19 mouse cellular contexts compared by ENCODE assay signal in the genomic region with DNA sequence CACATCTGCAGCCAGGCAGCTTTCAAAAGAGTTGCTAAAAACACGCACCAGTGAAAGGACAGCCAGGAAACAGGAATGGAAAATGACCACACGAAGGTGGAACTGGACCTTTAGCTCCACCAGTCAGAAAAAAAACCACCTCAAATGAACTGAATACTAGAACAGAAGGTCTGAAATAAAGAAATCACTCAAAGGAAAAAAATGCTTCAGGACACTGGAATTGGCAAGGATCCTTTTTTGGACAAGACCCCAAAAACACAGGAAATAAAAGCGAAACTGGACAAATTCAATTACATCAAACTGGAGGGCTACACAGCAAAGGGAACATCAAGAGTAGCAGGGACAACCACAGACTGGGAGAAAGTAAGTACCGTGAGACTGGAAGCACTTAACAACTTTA. TPM values are rescaled to one million over a fixed set of nuclear protein-coding genes. Genes with fewer than 3 reads are reported as not detected.
DNase-seq lines count a peak whose midpoint lies in the region; ATAC-seq lines count a peak whose summit lies in the region.
"Had no signal": no experiment of that assay in that cellular context is flagged by ENCODE, and none has a peak within 500 bp of the region (broad histone marks: within the 10 kb centered on the region; RNA-seq: fewer than 3 reads in every experiment).

No protein-coding gene starts in this region.

- H3K4me1 ChIP-seq in embryonic facial prominence, embryonic 14.5 days (ENCODE audit: control insufficient read depth, insufficient read depth, low read length) = no peaks in the 10 kb centered on the region
- H3K4me1 ChIP-seq in embryonic facial prominence, embryonic 10.5 days = no peaks in the 10 kb centered on the region
- H3K4me1 ChIP-seq in heart, embryonic 15.5 days (replicated peaks) = no peaks in the 10 kb centered on the region
- peaks cover 11% of the 10 kb centered on the region; the same call in 1 of the 2 replicates for H3K4me1 ChIP-seq in lung, embryonic 16.5 days (replicated peaks; ENCODE audit: control insufficient read depth, insufficient read depth, low read length)
- H3K4me1 ChIP-seq in stomach, embryonic 15.5 days = no peaks in the 10 kb centered on the region
- H3K4me1 ChIP-seq: hindbrain, embryonic 15.5 days; limb, embryonic 13.5 days; neural tube, embryonic 15.5 days had no signal

- peaks cover 63% of the 10 kb centered on the region for H3K36me3 ChIP-seq in embryonic facial prominence, embryonic 14.5 days (ENCODE audit: control insufficient read depth, insufficient read depth, low read length)
- H3K36me3 ChIP-seq in embryonic facial prominence, embryonic 10.5 days (replicated peaks) = peaks cover 76% of the 10 kb centered on the region
- peaks cover 70% of the 10 kb centered on the region for H3K36me3 ChIP-seq in heart, embryonic 15.5 days
- H3K36me3 ChIP-seq in lung, embryonic 16.5 days (ENCODE audit: control insufficient read depth, insufficient read depth, low read length) = peaks cover 48% of the 10 kb centered on the region
- H3K36me3 ChIP-seq in stomach, embryonic 15.5 days = peaks cover 32% of the 10 kb centered on the region

- intact Hi-C loops in heart, postnatal 36 days (cut with DNase I) = no loop called here

- DNase-seq in embryonic facial prominence, embryonic 14.5 days (ENCODE audit: low spot score) = peak; percentile 53
- no peak for DNase-seq in embryonic facial prominence, embryonic 10.5 days (ENCODE audit: low spot score)
- no peak for DNase-seq in heart, postnatal 36 days
- no peak for DNase-seq in lung, postnatal 14 days
- no peak for DNase-seq in ovary, postnatal 10 days (ENCODE audit: low spot score)
- DNase-seq: adrenal gland, postnatal 36 days; cerebellum, adult 11-12 months; gastrocnemius, postnatal 14 days; kidney, adult 9 months; right cerebral cortex, adult 18-20 months; thymus, adult 2 months had no signal

- H3K4me3 ChIP-seq in embryonic facial prominence, embryonic 14.5 days (ENCODE audit: low read depth, low read length) = no peak overlapping the region
- H3K4me3 ChIP-seq in embryonic facial prominence, embryonic 10.5 days = no peak overlapping the region
- H3K4me3 ChIP-seq in heart, embryonic 15.5 days = no peak overlapping the region
- no peak overlapping the region for H3K4me3 ChIP-seq in lung, embryonic 16.5 days (ENCODE audit: low read length)
- H3K4me3 ChIP-seq in stomach, embryonic 15.5 days (replicated peaks) = no peak overlapping the region
- H3K4me3 ChIP-seq: hindbrain, embryonic 15.5 days; limb, embryonic 13.5 days; neural tube, embryonic 15.5 days had no signal

- ATAC-seq in embryonic facial prominence, embryonic 14.5 days (ENCODE audit: low read depth) = no peak
- no peak for ATAC-seq in heart, embryonic 15.5 days (replicated peaks; ENCODE audit: insufficient number of reproducible peaks, insufficient read depth, low FRiP score, low read depth)
- peak; percentile 41; the same call in 1 of the 2 replicates for ATAC-seq in lung, embryonic 16.5 days (ENCODE audit: low read depth)
- no peak for ATAC-seq in stomach, embryonic 15.5 days (ENCODE audit: insufficient read depth, low FRiP score, low read depth)

- H3K27me3 ChIP-seq in embryonic facial prominence, embryonic 14.5 days (replicated peaks; ENCODE audit: control insufficient read depth, insufficient read depth, low read length) = no peaks in the 10 kb centered on the region
- no peaks in the 10 kb centered on the region for H3K27me3 ChIP-seq in embryonic facial prominence, embryonic 10.5 days (replicated peaks; ENCODE audit: low read depth, poor library complexity, severe bottlenecking)
- no peaks in the 10 kb centered on the region for H3K27me3 ChIP-seq in heart, embryonic 15.5 days
- no peaks in the 10 kb centered on the region for H3K27me3 ChIP-seq in lung, embryonic 16.5 days (ENCODE audit: control insufficient read depth, insufficient read depth, low read depth, low read length)
- no peaks in the 10 kb centered on the region for H3K27me3 ChIP-seq in stomach, embryonic 15.5 days (replicated peaks)
- H3K27me3 ChIP-seq: hindbrain, embryonic 15.5 days; limb, embryonic 13.5 days; neural tube, embryonic 15.5 days had no signal

- no peak overlapping the region for H3K4me2 ChIP-seq in embryonic facial prominence, embryonic 14.5 days (ENCODE audit: low read depth, low read length)
- H3K4me2 ChIP-seq in heart, embryonic 15.5 days = no peak overlapping the region
- no peak overlapping the region for H3K4me2 ChIP-seq in lung, embryonic 16.5 days (ENCODE audit: low read depth, low read length)
- H3K4me2 ChIP-seq in stomach, embryonic 15.5 days = no peak overlapping the region
- H3K4me2 ChIP-seq: hindbrain, embryonic 15.5 days; limb, embryonic 13.5 days; neural tube, embryonic 15.5 days had no signal

- H3K9me3 ChIP-seq in embryonic facial prominence, embryonic 14.5 days (ENCODE audit: control insufficient read depth, low read length) = no peaks in the 10 kb centered on the region
- H3K9me3 ChIP-seq in embryonic facial prominence, embryonic 10.5 days = no peaks in the 10 kb centered on the region
- no peaks in the 10 kb centered on the region for H3K9me3 ChIP-seq in heart, embryonic 15.5 days (replicated peaks)
- H3K9me3 ChIP-seq in lung, embryonic 16.5 days (ENCODE audit: control insufficient read depth, low read length) = no peaks in the 10 kb centered on the region
- no peaks in the 10 kb centered on the region for H3K9me3 ChIP-seq in stomach, embryonic 15.5 days
- H3K9me3 ChIP-seq: hindbrain, embryonic 15.5 days; limb, embryonic 13.5 days; neural tube, embryonic 15.5 days had no signal

- WGBS in embryonic facial prominence, embryonic 14.5 days = 50% methylated on average over 4 of the region's 4 CpGs
- 85% methylated on average over 4 of the region's 4 CpGs for WGBS in embryonic facial prominence, embryonic 10.5 days
- WGBS in heart, embryonic 15.5 days = 54% methylated on average over 4 of the region's 4 CpGs
- 51% methylated on average over 4 of the region's 4 CpGs for WGBS in lung, embryonic 16.5 days
- 60% methylated on average over 4 of the region's 4 CpGs for WGBS in stomach, embryonic 15.5 days

- H3K9ac ChIP-seq in embryonic facial prominence, embryonic 14.5 days (ENCODE audit: low read depth, low read length) = no peak overlapping the region
- H3K9ac ChIP-seq in heart, embryonic 15.5 days = no peak overlapping the region
- no peak overlapping the region for H3K9ac ChIP-seq in lung, embryonic 16.5 days (ENCODE audit: low read length)
- no peak overlapping the region for H3K9ac ChIP-seq in stomach, embryonic 15.5 days
- H3K9ac ChIP-seq: hindbrain, embryonic 15.5 days; limb, embryonic 13.5 days; neural tube, embryonic 15.5 days had no signal

- no peak overlapping the region; the same call in 1 of the 2 replicates for H3K27ac ChIP-seq in embryonic facial prominence, embryonic 14.5 days (replicated peaks; ENCODE audit: low read depth, low read length)
- H3K27ac ChIP-seq in embryonic facial prominence, embryonic 10.5 days (replicated peaks) = no peak overlapping the region
- peak overlapping the region; percentile 51 for H3K27ac ChIP-seq in heart, embryonic 15.5 days
- H3K27ac ChIP-seq in lung, embryonic 16.5 days (ENCODE audit: low read length) = peak overlapping the region; percentile 60; the same call in 1 of the 2 replicates
- peak overlapping the region; percentile 31; the same call in 1 of the 2 replicates for H3K27ac ChIP-seq in stomach, embryonic 15.5 days
- H3K27ac ChIP-seq: hindbrain, embryonic 15.5 days; limb, embryonic 13.5 days; neural tube, embryonic 15.5 days had no signal

RNA-seq across cellular contexts. Expression of gene Lamc2, which starts 49.3 kb away (rescaled TPM):
- 10.7 and 12.4 TPM in 2 replicates for polyA plus RNA-seq in embryonic facial prominence, embryonic 14.5 days (2014; fragmentation: Nextera tagmentation; extraction: Ambion mirVana)
- polyA plus RNA-seq in embryonic facial prominence, embryonic 10.5 days (2016; fragmentation: Nextera tagmentation; extraction: Ambion mirVana) = 6.2 and 6.6 TPM in 2 replicates
- polyA plus RNA-seq in heart, embryonic 15.5 days (2015; fragmentation: Nextera tagmentation; extraction: Ambion mirVana) = 7.8 and 12.7 TPM in 2 replicates
- total RNA-seq in heart, postnatal 36 days (2021) = 1 to 10 TPM; 6.3 to 7.7 TPM
- 71.8 and 76.1 TPM in 2 replicates for polyA plus RNA-seq in lung, embryonic 16.5 days (2015; fragmentation: Nextera tagmentation; extraction: Ambion mirVana)
- polyA plus RNA-seq in stomach, embryonic 15.5 days (2015; fragmentation: Nextera tagmentation; extraction: Ambion mirVana) = 12.9 and 13.4 TPM in 2 replicates
- total RNA-seq: megakaryocyte, adult 5-6 weeks; monocyte, adult 5-6 weeks had no signal

Comparison
In these comparisons a context has a peak if more than half of its experiments do, and no peak if none do; other contexts are left out.
1. H3K27ac ChIP-seq: peak in heart, embryonic 15.5 days (single experiment), lung, embryonic 16.5 days (single experiment) and stomach, embryonic 15.5 days (single experiment); none in embryonic facial prominence, embryonic 14.5 days (single experiment) and embryonic facial prominence, embryonic 10.5 days (single experiment).